Comparison of ENCODE assay signal across 8 mouse cellular contexts in genomic region chr3:65586483-65586905, GRCm38 (mm10). TPM values are rescaled to one million over a fixed set of nuclear protein-coding genes. Genes with fewer than 3 reads are reported as not detected.
DNase-seq lines count a peak whose midpoint lies in the region; ATAC-seq lines count a peak whose summit lies in the region.

No protein-coding gene starts in this region.

- peak; percentile 73; the same call in 1 of the 2 replicates for ATAC-seq in embryonic facial prominence, embryonic 15.5 days (ENCODE audit: insufficient number of reproducible peaks, low FRiP score, low TSS enrichment, low read depth)
- peak; percentile 67; the same call in 1 of the 2 replicates for ATAC-seq in hindbrain, embryonic 11.5 days (ENCODE audit: low FRiP score)
- peak; percentile 79 for ATAC-seq in lung, embryonic 15.5 days (ENCODE audit: borderline replicate concordance, extremely low read depth, low FRiP score, low TSS enrichment)
- ATAC-seq in neutrophil, adult 5-6 weeks (ENCODE audit: extremely low read depth, insufficient number of reproducible peaks, low FRiP score, poor library complexity, severe bottlenecking) = peak; percentile 46; the same call in 1 of the 2 replicates

- no peaks in the 10 kb centered on the region for H3K36me3 ChIP-seq in embryonic facial prominence, embryonic 15.5 days
- H3K36me3 ChIP-seq in hindbrain, embryonic 11.5 days (ENCODE audit: control insufficient read depth, insufficient read depth, low read length) = no peaks in the 10 kb centered on the region
- no peaks in the 10 kb centered on the region for H3K36me3 ChIP-seq in lung, embryonic 15.5 days

- peak overlapping the region; percentile 42 for H3K4me2 ChIP-seq in embryonic facial prominence, embryonic 15.5 days (replicated peaks)
- H3K4me2 ChIP-seq in hindbrain, embryonic 11.5 days (replicated peaks; ENCODE audit: low read depth, low read length) = peak overlapping the region; percentile 40
- peak overlapping the region; percentile 56 for H3K4me2 ChIP-seq in lung, embryonic 15.5 days

- DNase-seq in A20 (ENCODE audit: low read depth, low spot score) = peak; percentile 90
- DNase-seq in R1 (ENCODE audit: low read depth, low spot score) = peak; percentile 41
- peak; percentile 73 for DNase-seq in hindbrain, embryonic 11.5 days (ENCODE audit: low spot score)
- peak; percentile 35 to 46 for DNase-seq in layer of hippocampus, postnatal 10 days (ENCODE audit: low spot score in 2 of 2)
- no peak for DNase-seq in urinary bladder, postnatal 36 days (ENCODE audit: low spot score in 2 of 2)

- H3K4me3 ChIP-seq in embryonic facial prominence, embryonic 15.5 days (replicated peaks) = peak overlapping the region; percentile 26
- H3K4me3 ChIP-seq in hindbrain, embryonic 11.5 days (ENCODE audit: low read depth, low read length) = peak overlapping the region; percentile 8
- peak overlapping the region; percentile 22 for H3K4me3 ChIP-seq in lung, embryonic 15.5 days

- no peak overlapping the region for H3K9ac ChIP-seq in embryonic facial prominence, embryonic 15.5 days
- peak overlapping the region; percentile 24; the same call in 1 of the 2 replicates for H3K9ac ChIP-seq in hindbrain, embryonic 11.5 days (ENCODE audit: low read depth, low read length)
- 0 out of 2 replicates have a peak overlapping the region, but pooled peaks have one; percentile 25 for H3K9ac ChIP-seq in lung, embryonic 15.5 days

- H3K4me1 ChIP-seq in embryonic facial prominence, embryonic 15.5 days = peaks cover 36% of the 10 kb centered on the region
- 0 out of 2 replicates have a peak, but pooled peaks cover 2% of the 10 kb centered on the region for H3K4me1 ChIP-seq in hindbrain, embryonic 11.5 days (replicated peaks; ENCODE audit: control insufficient read depth, insufficient read depth, low read length)
- peaks cover 15% of the 10 kb centered on the region for H3K4me1 ChIP-seq in lung, embryonic 15.5 days

- H3K27ac ChIP-seq in embryonic facial prominence, embryonic 15.5 days (replicated peaks) = peak overlapping the region; percentile 65
- H3K27ac ChIP-seq in hindbrain, embryonic 11.5 days (ENCODE audit: low read depth, low read length) = no peak overlapping the region
- peak overlapping the region; percentile 68 for H3K27ac ChIP-seq in lung, embryonic 15.5 days

- H3K27me3 ChIP-seq in embryonic facial prominence, embryonic 15.5 days = no peaks in the 10 kb centered on the region
- no peaks in the 10 kb centered on the region for H3K27me3 ChIP-seq in hindbrain, embryonic 11.5 days (ENCODE audit: control insufficient read depth, insufficient read depth, low read length)
- H3K27me3 ChIP-seq in lung, embryonic 15.5 days = no peaks in the 10 kb centered on the region

- 4% methylated on average over 16 of the region's 16 CpGs for WGBS in embryonic facial prominence, embryonic 15.5 days
- WGBS in hindbrain, embryonic 11.5 days = 3% methylated on average over 16 of the region's 16 CpGs
- 3% methylated on average over 16 of the region's 16 CpGs for WGBS in lung, embryonic 15.5 days

- H3K9me3 ChIP-seq in embryonic facial prominence, embryonic 15.5 days (replicated peaks) = no peaks in the 10 kb centered on the region
- no peaks in the 10 kb centered on the region for H3K9me3 ChIP-seq in hindbrain, embryonic 11.5 days (ENCODE audit: control insufficient read depth, low read length)
- H3K9me3 ChIP-seq in lung, embryonic 15.5 days = no peaks in the 10 kb centered on the region

RNA-seq across cellular contexts. Expression of gene Tiparp, which starts 58.3 kb away (rescaled TPM):
- 38.8 and 43.7 TPM in 2 replicates for polyA plus RNA-seq in embryonic facial prominence, embryonic 15.5 days (2015; fragmentation: Nextera tagmentation; extraction: Ambion mirVana)
- polyA plus RNA-seq in hindbrain, embryonic 11.5 days (2014; fragmentation: Nextera tagmentation; extraction: Ambion mirVana) = 41.1 and 41.2 TPM in 2 replicates
- 10 to 100 TPM; 14.4 to 21.9 TPM for total RNA-seq in layer of hippocampus, postnatal 10 days (2021)
- 40.1 and 43.1 TPM in 2 replicates for polyA plus RNA-seq in lung, embryonic 15.5 days (2015; fragmentation: Nextera tagmentation; extraction: Ambion mirVana)
- total RNA-seq in neutrophil, adult 5-6 weeks (2017) = 45.3 and 51.0 TPM in 2 replicates

Comparison
In these comparisons a context has a peak if more than half of its experiments do, and no peak if none do; other contexts are left out.
1. DNase-seq: peak in A20 (single experiment), R1 (single experiment), hindbrain, embryonic 11.5 days (single experiment) and layer of hippocampus, postnatal 10 days (2 of 2); none in urinary bladder, postnatal 36 days (0 of 2).
2. Peak in every context shown above with its lines, with median percentiles within 50 percentile points of each other: ATAC-seq, H3K4me2 ChIP-seq and H3K4me3 ChIP-seq.